18 mouse cellular contexts compared by ENCODE assay signal in genomic region chr14:77260107-77260506, GRCm38 (mm10).
DNase-seq lines count a peak whose midpoint lies in the region; ATAC-seq and TF ChIP-seq lines count a peak whose summit lies in the region.
"Had no signal": no experiment of that assay in that cellular context is flagged by ENCODE, and none has a peak within 500 bp of the region (broad histone marks: within the 10 kb centered on the region; RNA-seq: fewer than 3 reads in every experiment).

No protein-coding gene starts in this region.

- H3K4me3 ChIP-seq in kidney, adult 2 months (ENCODE audit: insufficient read depth, low read depth, low read length): no peak overlapping the region
- no peak overlapping the region for H3K4me3 ChIP-seq in embryonic facial prominence, embryonic 15.5 days (replicated peaks)
- H3K4me3 ChIP-seq in myocyte: no peak overlapping the region
- H3K4me3 ChIP-seq: erythroblast, embryonic 14.5 days; forebrain, embryonic 13.5 days; heart, embryonic 13.5 days; hindbrain, embryonic 10.5 days; midbrain, embryonic 12.5 days; neural tube, embryonic 12.5 days had no signal

- WGBS in kidney, adult 2 months: 47% methylated on average over 4 of the region's 4 CpGs
- WGBS in embryonic facial prominence, embryonic 15.5 days: 42% methylated on average over 4 of the region's 4 CpGs

- no peak overlapping the region for H3K27ac ChIP-seq in kidney, adult 2 months (ENCODE audit: insufficient read depth, low read depth, low read length)
- H3K27ac ChIP-seq in embryonic facial prominence, embryonic 15.5 days (replicated peaks): no peak overlapping the region
- H3K27ac ChIP-seq: forebrain, embryonic 13.5 days; heart, embryonic 13.5 days; hindbrain, embryonic 10.5 days; midbrain, embryonic 12.5 days; neural tube, embryonic 12.5 days; stomach, postnatal 0 days had no signal

- H3K4me2 ChIP-seq in embryonic facial prominence, embryonic 15.5 days (replicated peaks): no peak overlapping the region
- peak overlapping the region; percentile 3 for H3K4me2 ChIP-seq in myocyte (ENCODE audit: low read depth)
- H3K4me2 ChIP-seq: forebrain, embryonic 13.5 days; heart, embryonic 13.5 days; midbrain, embryonic 12.5 days; neural tube, embryonic 12.5 days had no signal

- peak; percentile 74 for DNase-seq in gastrocnemius, adult 18-20 months (ENCODE audit: low spot score)
- DNase-seq in gastrocnemius, postnatal 10 days: no peak
- peak; percentile 3 for DNase-seq in kidney, adult 2 months
- no peak for DNase-seq in kidney, adult 8-10 months
- no peak for DNase-seq in MN1 (ENCODE audit: low spot score)
- DNase-seq: B cell, adult 2 months; liver; right cerebral cortex, postnatal 4 days had no signal

- H3K79me2 ChIP-seq in myocyte (ENCODE audit: control insufficient read depth, insufficient read depth): no peaks in the 10 kb centered on the region

- no peak overlapping the region for H3ac ChIP-seq in myocyte (ENCODE audit: control insufficient read depth, insufficient read length)

- TF ChIP-seq CTCF in kidney, adult 2 months (conservative IDR thresholded peaks at IDR 0.05; ENCODE audit: insufficient read depth, insufficient read length, low read depth, low read length): no peak

- no peaks in the 10 kb centered on the region; the same call in 1 of the 2 replicates for H3K27me3 ChIP-seq in kidney, adult 2 months (replicated peaks; ENCODE audit: control insufficient read depth, insufficient read depth, low read length)
- H3K27me3 ChIP-seq in embryonic facial prominence, embryonic 15.5 days: no peaks in the 10 kb centered on the region
- no peaks in the 10 kb centered on the region for H3K27me3 ChIP-seq in myocyte (ENCODE audit: control insufficient read depth, insufficient read depth, insufficient read length)
- H3K27me3 ChIP-seq: forebrain, embryonic 13.5 days; heart, embryonic 13.5 days; midbrain, embryonic 12.5 days; neural tube, embryonic 12.5 days had no signal

- no peaks in the 10 kb centered on the region for H3K9me3 ChIP-seq in embryonic facial prominence, embryonic 15.5 days (replicated peaks)
- H3K9me3 ChIP-seq: forebrain, embryonic 13.5 days; heart, embryonic 13.5 days; hindbrain, embryonic 10.5 days; midbrain, embryonic 12.5 days; neural tube, embryonic 12.5 days had no signal

- no peak for TF ChIP-seq POLR2A in kidney, adult 2 months (IDR thresholded peaks at IDR 0.05; ENCODE audit: low read depth, low read length)
- no peak for TF ChIP-seq POLR2A in myocyte (IDR thresholded peaks at IDR 0.05; ENCODE audit: insufficient read length, low read depth)

- 0 out of 2 replicates have a peak, but pooled peaks have one; percentile 34 for ATAC-seq in embryonic facial prominence, embryonic 15.5 days (ENCODE audit: insufficient number of reproducible peaks, low FRiP score, low TSS enrichment, low read depth)
- ATAC-seq: forebrain, embryonic 13.5 days; lung, postnatal 0 days had no signal

- no peaks in the 10 kb centered on the region for H3K36me3 ChIP-seq in kidney, adult 2 months (ENCODE audit: control insufficient read depth, insufficient read depth, low read length)
- H3K36me3 ChIP-seq in embryonic facial prominence, embryonic 15.5 days: no peaks in the 10 kb centered on the region
- H3K36me3 ChIP-seq in myocyte (ENCODE audit: control insufficient read depth, insufficient read depth): no peaks in the 10 kb centered on the region
- H3K36me3 ChIP-seq: heart, embryonic 13.5 days; hindbrain, embryonic 10.5 days; midbrain, embryonic 12.5 days; neural tube, embryonic 12.5 days had no signal

- no peaks in the 10 kb centered on the region for H3K4me1 ChIP-seq in kidney, adult 2 months (ENCODE audit: control insufficient read depth, insufficient read depth, low read length)
- peaks cover 2% of the 10 kb centered on the region; the same call in 1 of the 2 replicates for H3K4me1 ChIP-seq in embryonic facial prominence, embryonic 15.5 days
- H3K4me1 ChIP-seq: heart, embryonic 13.5 days; neural tube, embryonic 12.5 days had no signal

- H3K9ac ChIP-seq in embryonic facial prominence, embryonic 15.5 days: no peak overlapping the region
- H3K9ac ChIP-seq: forebrain, embryonic 13.5 days; heart, embryonic 13.5 days; midbrain, embryonic 12.5 days; neural tube, embryonic 12.5 days had no signal

TF ChIP-seq in myocyte, 11 proteins besides CTCF, POLR2A, EP300 and RAD21:
- TF ChIP-seq E2F4 (IDR thresholded peaks at IDR 0.05; ENCODE audit: insufficient read depth) (no peak), MYOG (IDR thresholded peaks at IDR 0.05; ENCODE audit: control insufficient read depth in 1 of 3, insufficient read depth in 1 of 3, insufficient read length in 2 of 3, low read depth in 2 of 3) (no peak), MAX (IDR thresholded peaks at IDR 0.05; ENCODE audit: low read depth) (no peak), SRF (IDR thresholded peaks at IDR 0.05; ENCODE audit: control insufficient read depth, insufficient read length, low read depth) (no peak), CEBPB (IDR thresholded peaks at IDR 0.05; ENCODE audit: insufficient read depth, poor library complexity, severe bottlenecking) (no peak), USF1 (IDR thresholded peaks at IDR 0.05; ENCODE audit: low read depth) (no peak), MYOD1 (IDR thresholded peaks at IDR 0.05; ENCODE audit: control insufficient read depth in 1 of 3, insufficient read length in 2 of 3, low read depth in 2 of 3) (no peak), REST (IDR thresholded peaks at IDR 0.05; ENCODE audit: insufficient read depth, insufficient read length) (no peak), POLR2AphosphoS2 (IDR thresholded peaks at IDR 0.05; ENCODE audit: insufficient read length, low read depth) (no peak), TCF12 (IDR thresholded peaks at IDR 0.05; ENCODE audit: insufficient read depth, poor library complexity, severe bottlenecking) (no peak), TCF3 (IDR thresholded peaks at IDR 0.05; ENCODE audit: insufficient read length, low read depth) (no peak)

Comparison
In these comparisons a context has a peak if more than half of its experiments do, and no peak if none do; other contexts are left out.
1. DNase-seq: peak in gastrocnemius, adult 18-20 months (single experiment) and kidney, adult 2 months (single experiment); none in gastrocnemius, postnatal 10 days (single experiment), kidney, adult 8-10 months (0 of 2) and MN1 (single experiment).